Mouse (Mus musculus) erythroblast, embryonic 14.5 days (primary cell): ENCODE results near the gene Rft1.

Experiments
- GATA1 ChIP-seq: IDR thresholded peaks from 2 replicates; pipeline ENCODE4 v1.6.1; 2012; ENCODE audit warnings: low read length, inconsistent platforms, mixed read lengths
- TAL1 ChIP-seq: IDR thresholded peaks from 3 replicates; pipeline ENCODE4 v1.6.1; 2012; ENCODE audit warnings: low read length, inconsistent platforms, mixed read lengths

- TF ChIP-seq GATA1 (no peak), TAL1 (no peak)
Observed at GRCm38 (mm10) chr14:30695609-30696008, 41.4 kb downstream of the Rft1 start.
